Mouse (Mus musculus) adrenal gland, adult 18-20 months (tissue): Measurements from ENCODE around the gene Nup153. TPM values are rescaled to one million over a fixed set of nuclear protein-coding genes. Genes with fewer than 3 reads are reported as not detected.

ENCODE experiments used
- DNase-seq, 2 experiments: peaks; one replicate each; pipeline ENCODE4 v3.0.0; 2021 to 2022; ENCODE audit warnings: low spot score in 2 of 2
- long read RNA-seq, 2 experiments: library from polyadenylated mRNA; stranded (forward); transcript quantifications; one replicate each; pipeline ENCODE4 v2.0.0; 2021
- total RNA-seq, 2 experiments: library from RNA; stranded (reverse); gene quantifications; 1 replicate in 1 of 2; 2 replicates in 1 of 2; pipeline ENCODE4 v1.2.3; 2021

Nup153 gene
- total RNA-seq = 10 to 100 TPM; 51.0 to 58.3 TPM
- long read RNA-seq, experiment 1, full-length matches to known transcripts = 2 of 6 reads
- long read RNA-seq, experiment 1, partial matches to known transcripts = 4 of 6 reads
- long read RNA-seq, experiment 1, other reads (novel, unspliced or antisense) = 0 of 6 reads
- long read RNA-seq, experiment 2, partial matches to known transcripts = 10 of 12 reads
- long read RNA-seq, experiment 2, other reads (novel, unspliced or antisense) = 2 of 12 reads

DNA sequence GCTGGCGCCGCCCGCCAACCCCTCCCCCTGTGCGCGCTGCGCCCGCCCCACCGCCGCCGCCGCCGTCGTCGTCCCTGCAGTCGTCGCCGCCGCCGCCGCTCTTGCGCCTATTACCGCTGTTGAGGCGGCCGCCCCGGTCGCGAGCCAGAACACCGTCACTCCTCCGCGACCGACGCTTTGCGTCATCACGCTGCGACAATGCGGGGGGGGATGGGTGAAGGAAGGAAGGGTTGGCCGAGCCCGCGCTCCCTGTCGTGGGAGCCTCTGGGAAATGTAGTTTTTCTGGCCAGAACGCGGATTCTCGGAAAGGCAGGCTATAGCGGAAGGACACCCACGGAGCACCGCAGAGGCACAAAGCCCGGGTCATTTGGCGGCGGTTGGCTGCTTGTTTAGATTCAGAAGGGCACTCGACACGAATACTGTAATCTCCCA, at the start of gene Nup153:
TSS of gene Nup153 (minus strand) at position 104 of the 432 bp plus-strand sequence.
- peak; percentile 100 for DNase-seq

DNA sequence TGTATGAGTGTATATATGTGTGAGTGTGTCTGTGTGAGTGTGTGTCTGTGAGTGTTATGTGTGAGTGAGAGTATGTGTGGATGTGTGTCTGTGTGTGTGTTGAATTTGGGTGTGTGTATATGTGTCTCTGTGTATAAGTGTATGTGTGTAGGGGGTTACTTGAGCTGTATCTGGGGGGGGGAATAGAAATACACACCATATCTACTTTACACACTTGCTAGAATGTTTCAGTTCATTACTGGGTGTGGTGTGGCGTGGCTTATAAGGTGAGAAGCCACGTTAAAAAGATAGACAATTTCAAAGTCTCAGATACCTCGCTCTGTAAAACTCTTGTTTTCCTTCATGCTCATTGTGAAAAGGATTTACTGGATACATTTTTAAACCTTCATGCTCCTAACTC, 49.7 kb upstream of the Nup153 start:
- no peak for DNase-seq

DNA sequence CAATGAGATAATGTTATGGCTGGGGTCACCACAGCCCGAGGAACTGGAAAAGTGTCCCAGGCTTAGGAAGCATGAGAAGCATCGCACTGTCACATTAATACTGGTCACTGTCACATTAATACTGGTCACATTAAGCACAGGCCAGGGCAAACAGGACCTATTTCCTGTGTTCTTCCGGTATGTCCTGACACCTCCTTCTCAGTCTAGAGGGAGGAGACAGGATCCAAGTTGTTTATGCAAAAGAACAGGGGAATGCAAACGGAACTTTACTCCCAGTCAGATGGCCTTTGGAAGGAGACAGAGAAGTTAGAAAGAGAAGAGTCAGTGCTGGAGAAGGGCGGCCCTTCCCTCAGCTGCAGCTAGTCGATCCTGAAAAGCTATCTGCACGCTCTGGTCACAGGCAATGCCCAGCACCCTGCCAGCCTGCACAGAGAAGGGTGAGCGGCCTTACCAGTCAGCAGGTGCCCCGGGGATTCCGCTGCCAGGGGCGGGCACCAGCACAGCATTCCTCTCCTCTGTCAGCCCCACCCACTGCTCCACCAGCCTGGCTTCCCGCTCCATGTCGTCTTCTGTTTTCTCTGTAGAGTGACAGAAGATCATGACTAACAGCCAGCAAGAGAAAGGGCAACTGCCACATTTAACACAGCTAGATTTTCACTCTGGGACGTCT, 49.0 kb upstream of the Nup153 start:
- DNase-seq = no peak

DNA sequence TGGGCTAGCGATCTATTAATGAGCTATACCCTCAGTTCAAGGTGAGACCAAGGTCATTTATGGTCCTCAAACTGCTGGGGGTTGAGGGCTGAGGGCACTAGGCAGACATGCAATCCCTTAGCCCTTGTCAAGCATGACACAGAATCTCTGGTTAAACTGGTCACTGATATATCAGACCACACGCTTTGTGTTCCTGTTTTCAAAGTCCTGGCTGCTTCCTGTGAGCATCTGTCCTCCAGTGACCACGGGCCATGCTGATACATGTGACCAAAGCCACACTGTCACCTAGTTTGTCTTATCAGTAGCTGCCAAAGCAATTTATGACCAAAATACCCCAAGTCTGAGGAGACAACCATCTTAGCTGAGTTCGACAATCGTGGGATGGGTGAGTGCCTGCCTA, 47.3 kb upstream of the Nup153 start:
- DNase-seq = no peak

DNA sequence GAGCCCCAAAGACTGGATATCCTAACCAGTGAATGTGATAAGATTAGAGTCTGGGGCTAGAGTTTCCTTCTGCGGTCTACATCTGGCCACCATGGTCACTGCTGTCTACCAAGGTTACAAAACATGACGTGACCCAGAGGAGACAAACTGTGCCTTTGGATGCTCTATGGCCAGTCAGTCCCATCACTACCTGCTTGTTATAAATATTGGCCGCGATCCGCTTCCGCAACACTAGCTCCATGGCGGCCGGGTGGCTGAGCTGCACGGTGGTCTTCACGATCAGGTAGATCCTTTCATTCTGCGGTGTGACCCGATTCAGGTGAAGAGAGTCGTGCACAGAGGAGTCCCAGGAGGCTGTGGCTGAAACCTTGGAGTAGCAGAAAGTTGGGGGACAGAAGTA, 44.8 kb upstream of the Nup153 start:
- DNase-seq = no peak

DNA sequence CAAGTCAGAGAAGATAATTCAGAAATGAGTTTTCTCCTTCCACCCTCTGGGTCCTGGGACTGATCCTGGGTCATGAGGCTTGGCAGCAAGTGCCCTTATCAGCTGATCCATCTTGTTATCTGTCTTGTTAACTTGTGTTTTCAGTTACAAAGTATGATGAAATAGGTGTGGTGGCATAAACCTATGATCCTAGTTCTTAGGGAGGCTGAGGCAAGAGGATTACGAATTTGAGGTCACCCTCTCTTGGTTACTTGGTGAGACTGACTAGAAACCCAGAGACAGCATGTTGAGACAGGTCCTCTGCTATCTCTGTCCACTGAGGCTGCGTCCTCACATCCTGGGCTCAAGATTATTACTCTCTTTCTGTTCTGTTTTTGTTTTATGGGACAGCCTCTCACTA, 37.6 kb upstream of the Nup153 start:
- DNase-seq = no peak

DNA sequence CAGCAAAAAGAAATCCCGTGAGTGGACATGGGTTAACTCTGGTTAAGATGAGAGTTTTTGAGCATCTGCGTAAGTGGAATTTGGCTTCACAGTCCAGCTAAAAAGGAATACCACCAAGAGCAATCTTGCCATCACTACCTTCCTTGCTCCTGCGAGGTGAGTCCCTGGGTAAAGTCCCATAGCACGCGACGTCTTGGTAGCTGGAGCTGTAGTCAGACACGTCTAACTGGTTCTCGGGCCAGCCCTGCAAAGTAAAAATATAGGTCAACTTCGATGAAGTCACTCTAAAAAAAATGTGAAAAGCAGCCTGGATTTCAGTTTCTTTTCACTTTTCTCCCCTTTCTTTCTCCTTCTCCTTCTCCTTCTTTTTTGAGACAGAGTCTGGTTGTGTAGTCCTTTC, 35.5 kb upstream of the Nup153 start:
- DNase-seq = no peak

DNA sequence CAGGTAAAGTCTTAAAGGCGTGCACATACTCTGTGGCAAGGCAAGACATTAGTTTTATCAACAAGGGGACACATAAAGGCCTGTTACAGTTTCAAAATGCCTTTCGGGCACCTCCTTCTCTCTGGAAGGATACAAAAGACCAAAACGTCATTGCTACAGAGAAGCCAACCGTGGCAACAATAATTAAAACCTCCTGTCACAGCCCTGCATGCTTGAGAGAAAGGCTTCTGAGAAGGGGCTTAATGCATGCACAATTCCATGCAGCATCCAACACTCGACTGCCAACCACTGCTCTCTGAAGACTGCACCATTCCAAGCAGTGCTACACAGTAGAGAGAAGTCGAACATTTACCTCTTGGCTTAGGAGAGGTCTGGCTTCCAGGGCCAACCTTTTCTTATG, 33.2 kb upstream of the Nup153 start:
- DNase-seq = no peak

DNA sequence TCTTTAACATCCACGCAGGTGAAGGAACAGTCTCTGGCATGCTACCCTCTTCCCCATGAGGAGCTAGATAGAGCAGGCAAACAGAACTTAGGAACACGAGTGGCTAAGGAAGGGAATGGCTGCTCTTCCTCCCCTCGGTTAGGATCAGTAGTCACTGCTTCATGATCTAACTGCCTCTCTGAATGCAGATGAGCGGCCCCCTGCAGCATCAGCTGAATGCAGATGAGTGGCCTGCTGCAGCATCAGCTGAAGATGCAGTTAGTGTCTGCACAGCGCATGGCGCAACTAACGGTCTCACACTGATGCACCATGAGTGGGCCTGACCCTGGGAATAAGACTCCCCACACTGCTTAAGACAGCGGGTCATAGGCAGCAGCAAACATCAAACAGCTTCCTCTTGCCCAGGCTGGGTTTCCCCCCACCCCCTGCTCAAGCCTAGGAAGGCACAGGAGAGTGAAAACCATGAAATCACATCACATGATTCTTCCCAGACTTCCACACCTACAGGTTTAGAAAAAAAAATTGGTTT, 31.6 kb upstream of the Nup153 start:
- DNase-seq = no peak

DNA sequence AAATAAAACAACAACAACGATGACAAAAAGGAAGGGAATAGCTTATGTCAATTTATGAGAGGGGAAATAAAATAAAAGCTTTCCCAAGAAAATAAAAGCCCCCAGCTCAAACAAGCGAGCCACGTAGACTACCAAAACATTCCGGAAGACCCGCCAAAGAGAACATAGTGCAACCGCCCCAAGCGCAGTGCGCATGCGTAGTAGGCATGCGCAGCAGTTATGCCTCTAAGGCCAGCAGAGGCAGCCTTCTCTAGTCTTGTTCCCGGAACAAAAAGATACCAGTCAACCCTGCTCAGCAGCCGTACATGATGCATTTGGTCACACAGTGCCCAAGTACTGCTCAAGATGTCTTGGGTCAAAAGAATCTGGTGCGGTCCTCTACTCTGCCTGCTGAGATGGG, 30.9 kb upstream of the Nup153 start:
- no peak for DNase-seq

DNA sequence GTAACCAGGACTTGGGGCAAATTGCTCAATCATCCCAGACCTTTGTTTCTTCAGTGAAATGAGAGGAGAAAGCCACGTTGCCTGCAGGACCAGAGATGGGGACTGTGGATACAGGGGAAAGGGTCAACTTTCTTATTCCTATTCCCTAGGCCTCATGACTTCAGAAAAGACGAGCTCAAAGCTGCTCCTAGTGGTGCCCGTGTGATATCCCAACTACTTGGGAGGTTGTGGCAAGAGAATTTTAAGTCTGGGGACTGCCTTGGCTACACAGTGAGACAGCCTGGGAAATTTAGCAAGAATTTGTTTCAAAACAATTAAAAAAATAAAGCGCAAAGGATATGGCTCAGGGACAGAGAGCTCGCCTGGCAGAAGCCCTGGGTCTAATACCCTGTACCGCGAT, 30.2 kb upstream of the Nup153 start:
- no peak for DNase-seq

DNA sequence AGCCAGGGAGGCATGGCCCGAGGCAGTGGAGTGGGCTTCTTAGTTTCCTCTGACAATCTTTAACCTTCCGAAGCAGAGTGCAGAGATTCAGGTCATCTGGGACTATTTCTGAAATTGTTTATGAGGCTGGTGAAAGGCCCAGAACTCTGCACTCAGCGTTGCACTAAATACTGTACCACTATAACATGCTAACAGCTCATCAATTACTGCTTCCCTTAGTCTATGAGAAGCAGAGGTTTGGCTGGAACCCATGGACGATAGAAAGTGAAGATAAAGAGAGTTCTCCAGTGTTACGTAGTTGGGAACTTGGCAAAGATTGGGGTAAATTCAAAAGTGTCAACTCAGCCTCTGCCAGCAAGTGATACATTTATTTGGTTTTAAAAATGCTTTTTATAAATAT, 25.6 kb upstream of the Nup153 start:
- DNase-seq = no peak

DNA sequence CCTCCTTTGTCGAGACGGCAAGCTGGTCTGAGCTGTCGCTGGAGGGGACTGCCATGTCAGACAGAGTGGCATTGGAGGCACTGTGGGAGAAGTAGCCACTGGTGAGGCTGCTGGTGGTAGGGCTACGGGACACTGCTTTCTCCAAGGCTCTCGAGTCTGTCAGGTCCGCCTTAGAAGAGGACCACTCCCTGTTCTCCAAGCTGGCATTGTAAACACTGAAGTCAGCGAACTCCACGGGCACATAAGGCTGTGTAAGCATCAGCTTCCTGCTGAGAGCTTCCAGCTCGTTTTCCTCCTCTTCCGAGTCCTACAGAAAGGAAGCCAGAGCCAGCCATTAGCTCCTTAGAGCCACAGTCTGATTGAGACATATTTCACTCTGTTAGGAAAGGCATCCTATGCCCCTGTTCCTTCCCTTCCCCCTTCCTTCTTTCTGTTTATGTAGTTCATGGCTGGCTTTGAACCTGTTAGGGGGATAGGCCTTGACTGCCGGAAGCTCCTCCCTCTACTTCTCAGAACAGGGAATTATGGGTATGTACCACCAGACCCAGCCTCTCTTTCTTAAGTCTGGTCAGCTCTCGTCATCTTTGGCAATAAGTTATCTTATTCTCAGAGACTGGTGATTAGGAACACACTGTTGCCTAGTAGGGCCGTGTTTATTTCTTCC, 25.0 kb upstream of the Nup153 start:
- no peak for DNase-seq

DNA sequence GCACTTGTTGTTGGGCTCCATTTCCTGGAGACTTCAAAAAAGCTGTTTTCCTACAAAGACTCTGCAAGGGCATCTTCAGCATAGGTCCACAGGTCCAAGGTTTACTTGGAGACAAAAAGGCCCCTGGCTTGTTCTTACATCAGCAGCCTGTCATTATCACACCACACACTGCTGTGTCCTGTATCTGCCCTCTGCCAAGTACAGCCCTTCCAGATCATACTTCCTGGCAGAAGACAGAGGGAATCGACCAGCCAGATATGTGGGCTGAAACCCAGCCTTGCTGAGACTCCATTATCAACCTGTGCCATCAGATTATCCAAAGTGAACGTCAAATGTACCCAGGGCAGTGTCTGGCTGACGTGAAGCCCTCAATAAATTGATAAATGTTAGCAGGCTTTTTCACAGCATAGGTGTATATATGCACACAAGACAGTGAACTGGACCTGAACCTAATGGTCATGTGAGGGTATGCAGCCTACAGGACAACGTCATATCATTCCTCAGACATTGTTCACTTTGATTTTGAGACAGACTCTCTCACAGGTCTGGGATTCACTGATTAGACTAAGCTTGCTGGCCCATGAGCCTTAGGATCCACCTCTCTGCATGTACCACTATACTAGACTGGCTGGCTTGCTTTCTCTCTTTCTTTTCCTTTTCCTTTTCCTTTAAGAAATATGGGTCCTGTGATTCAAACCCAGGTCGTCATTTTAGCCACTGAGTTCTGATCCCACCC, 20.6 kb upstream of the Nup153 start:
- DNase-seq = no peak

DNA sequence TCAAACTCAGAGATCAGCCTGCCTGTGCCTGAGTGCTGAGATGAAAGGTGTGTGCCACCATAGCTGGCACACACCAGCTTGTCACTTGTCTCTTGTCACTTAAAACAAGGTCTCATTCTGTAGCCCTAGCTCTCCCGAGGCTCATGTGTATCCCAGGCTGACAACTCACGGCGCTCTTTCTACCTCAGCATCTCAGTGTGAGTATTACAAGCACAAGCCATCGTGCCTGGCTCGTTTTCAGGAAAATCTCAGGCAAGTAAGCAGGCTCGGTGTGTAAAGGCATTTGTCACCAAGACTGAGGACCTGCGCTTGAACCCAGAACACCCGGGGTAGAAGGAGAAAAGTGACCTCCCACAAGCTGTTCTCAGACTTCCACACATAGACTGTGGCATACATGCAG, 16.1 kb upstream of the Nup153 start:
- DNase-seq = no peak

DNA sequence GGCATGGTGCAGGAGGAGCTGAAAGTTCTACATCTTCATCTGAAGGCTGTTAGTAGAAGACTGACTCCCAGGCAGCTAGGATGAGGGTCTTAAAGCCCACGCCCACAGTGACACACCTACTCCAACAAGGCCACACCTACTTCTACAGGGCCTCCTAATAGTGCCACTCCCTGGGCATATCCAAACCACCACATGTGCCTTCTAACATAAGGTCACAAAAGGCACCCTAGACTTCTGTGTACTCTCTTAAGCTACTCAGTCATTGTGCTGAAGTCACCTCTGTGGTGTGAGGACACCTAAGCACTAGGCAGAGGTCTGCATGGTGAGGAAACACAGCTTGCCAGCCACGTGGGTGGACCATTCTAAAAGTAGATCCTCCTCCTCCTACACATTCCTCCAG, 14.6 kb upstream of the Nup153 start:
- DNase-seq = no peak

DNA sequence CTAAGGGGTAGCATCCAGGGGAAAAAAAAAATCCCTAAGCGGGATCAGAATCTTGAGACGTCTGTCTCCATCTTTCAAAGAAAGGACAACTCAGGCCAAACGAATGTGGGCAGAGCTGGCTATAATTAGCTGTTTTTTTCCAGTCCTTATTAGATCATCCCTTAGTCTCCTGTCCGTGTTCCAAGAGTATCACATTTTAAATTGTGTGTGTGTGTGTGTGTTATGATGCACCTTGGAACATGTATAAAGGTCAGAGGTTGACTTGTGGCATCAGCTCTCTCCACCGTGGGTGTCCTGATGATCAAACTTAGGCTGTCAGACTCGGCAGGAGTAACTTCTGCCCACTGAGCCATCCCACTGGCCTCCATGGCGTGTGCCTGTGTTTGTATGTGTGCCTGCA, 11.7 kb upstream of the Nup153 start:
- DNase-seq = no peak

DNA sequence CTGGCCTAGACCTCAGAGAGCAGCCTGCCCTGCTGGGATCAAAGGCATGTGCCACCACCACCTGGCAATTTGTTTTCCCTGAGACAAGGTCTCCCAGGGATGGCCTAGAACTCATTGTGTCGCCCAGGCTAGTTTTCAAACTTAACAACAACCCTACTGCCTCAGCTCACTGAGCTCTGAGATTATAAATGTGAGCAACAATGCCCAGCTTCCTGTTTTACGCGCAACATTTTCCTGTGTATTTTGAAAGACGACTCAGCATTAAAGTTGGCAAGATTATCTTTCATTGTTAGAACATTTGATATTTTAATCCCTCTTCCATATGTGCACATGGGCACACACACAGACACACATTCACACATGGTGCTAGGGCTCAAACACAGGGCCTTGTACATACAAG, 9.7 kb upstream of the Nup153 start:
- DNase-seq = no peak

DNA sequence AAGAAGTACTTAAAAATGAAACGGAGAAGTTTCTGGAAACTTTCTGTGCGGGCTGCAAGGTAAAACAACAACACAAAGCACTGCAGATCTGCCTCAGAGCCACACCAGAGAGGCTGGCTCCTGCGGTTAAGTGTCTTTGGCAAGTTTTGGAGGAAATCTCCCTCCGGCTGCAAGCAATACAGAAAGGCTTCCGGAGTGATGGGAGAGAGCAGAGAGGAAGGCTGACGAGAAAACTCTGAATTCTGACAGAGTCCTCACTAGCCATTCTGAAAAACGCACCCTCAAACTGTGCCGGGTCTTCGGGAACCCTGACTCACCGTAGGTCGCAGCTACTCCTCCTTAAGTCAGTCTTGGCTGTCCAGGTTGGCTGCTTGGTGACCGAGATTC, 8.7 kb upstream of the Nup153 start:
- DNase-seq = no peak

DNA sequence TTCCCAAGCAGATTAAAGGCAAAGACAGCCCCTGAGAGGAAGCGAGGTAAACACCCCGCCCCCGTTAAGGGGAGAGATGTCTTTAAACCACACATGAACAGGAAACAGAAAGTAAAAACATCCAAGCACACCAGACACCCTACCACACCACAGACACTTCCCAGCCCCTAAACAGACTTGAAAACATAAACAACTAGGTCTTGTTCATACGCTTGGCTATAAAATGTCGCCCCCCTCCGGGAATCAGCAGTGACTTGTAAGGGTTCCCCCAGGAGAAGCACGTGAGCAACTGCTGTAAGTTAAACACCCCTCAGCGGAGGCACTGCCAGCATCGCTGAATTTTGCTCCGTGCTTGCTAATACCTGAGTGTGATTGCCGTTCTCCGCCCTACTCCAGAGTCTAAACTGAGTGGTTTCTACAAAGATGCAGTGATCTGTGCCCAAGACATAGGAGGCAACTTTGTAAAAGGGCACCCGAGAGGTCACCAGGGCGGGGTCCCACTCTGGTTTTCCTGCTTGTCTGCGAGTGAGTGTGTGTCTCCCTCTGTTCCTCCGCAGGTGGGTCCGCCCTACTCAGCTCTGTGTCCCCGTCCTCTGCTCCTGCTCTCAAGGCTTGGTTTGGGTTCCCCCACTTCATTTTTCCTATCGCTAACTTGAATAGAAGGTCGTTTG, 8.2 kb upstream of the Nup153 start:
- DNase-seq = peak; percentile 47 to 56

DNA sequence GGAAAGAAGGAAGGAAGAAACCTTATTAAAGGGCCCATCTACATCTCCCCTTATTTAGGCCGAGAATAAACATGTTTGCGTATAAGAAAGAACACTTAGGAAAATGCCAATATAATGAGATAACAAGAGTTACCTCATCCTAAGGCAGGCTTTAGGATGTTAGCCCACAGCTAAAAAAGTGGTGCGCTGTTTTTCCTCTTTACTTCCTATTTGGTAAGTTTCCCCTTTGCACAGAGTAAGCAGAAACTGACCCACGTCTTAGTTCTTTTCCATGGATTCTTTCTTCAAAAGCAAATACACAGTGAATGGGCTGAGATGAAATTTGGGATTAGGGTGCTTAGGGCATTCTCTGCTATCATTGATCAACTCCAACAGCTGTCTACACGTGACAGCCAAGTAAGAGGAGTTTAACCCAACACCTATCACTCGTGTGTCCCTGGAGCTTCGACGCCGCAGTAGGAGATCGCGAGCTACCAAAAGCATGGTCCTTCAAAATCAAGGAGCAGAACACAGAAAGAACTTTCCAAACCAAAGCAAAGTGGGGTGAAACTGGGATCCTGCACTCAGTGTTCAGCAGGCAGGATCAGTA, 7.6 kb upstream of the Nup153 start:
- DNase-seq = no peak
